Mouse (Mus musculus) ES-E14 (cell line): ENCODE data around the gene 1700034J05Rik. TPM values are rescaled to one million over a fixed set of nuclear protein-coding genes. Genes with fewer than 3 reads are reported as not detected.

Source experiments
- DNase-seq: peaks from one replicate; pipeline ENCODE4 v3.0.0-alpha.2; 2013; ENCODE audit warnings: low read depth, low spot score
- H3K27ac ChIP-seq: 2 replicates; pipeline ENCODE4 v1.5.1; 2012; ENCODE audit warnings: low read depth, mild to moderate bottlenecking, low read length, moderate library complexity, mixed read lengths; ENCODE audit not compliant: poor library complexity, insufficient read depth, severe bottlenecking
- H3K36me3 ChIP-seq: 2 replicates; pipeline ENCODE4 v1.6.1; 2012; ENCODE audit warnings: mild to moderate bottlenecking, low read length, moderate library complexity, mixed read lengths; ENCODE audit not compliant: control insufficient read depth, poor library complexity, insufficient read depth, severe bottlenecking
- H3K4me1 ChIP-seq, 2 experiments: fragments of 150-350 bp in 1 of 2; sonication (generic) in 1 of 2; 2 replicates each; pipeline ENCODE4 v1.6.1; 2012; ENCODE audit warnings: low read length in 2 of 2, mild to moderate bottlenecking in 1 of 2, mixed read lengths in 1 of 2; ENCODE audit not compliant: control insufficient read depth in 2 of 2, insufficient read depth in 2 of 2, poor library complexity in 1 of 2
- H3K4me3 ChIP-seq, 2 experiments: fragments of 150-350 bp in 1 of 2; sonication (generic) in 1 of 2; 2 replicates each; pipeline ENCODE4 v1.5.1; 2012; ENCODE audit warnings: low read length in 2 of 2, low read depth in 1 of 2, mild to moderate bottlenecking in 1 of 2, mixed read lengths in 1 of 2; ENCODE audit not compliant: insufficient read depth in 1 of 2, poor library complexity in 1 of 2, severe bottlenecking in 1 of 2
- H3K9ac ChIP-seq: 2 replicates; pipeline ENCODE4 v1.6.1; 2012; ENCODE audit warnings: low read depth, mild to moderate bottlenecking, low read length, mixed read lengths; ENCODE audit not compliant: poor library complexity, insufficient read depth, severe bottlenecking
- H3K9me3 ChIP-seq: fragments of 150-350 bp; sonication (generic); 2 replicates; pipeline ENCODE4 v1.6.1; 2012; ENCODE audit warnings: low read depth, mild to moderate bottlenecking, low read length; ENCODE audit not compliant: control insufficient read depth, insufficient read depth
- CHD2 ChIP-seq: IDR thresholded peaks from 2 replicates; pipeline ENCODE4 v1.6.1; 2014; ENCODE audit warnings: mild to moderate bottlenecking, low read depth, low read length, inconsistent platforms
- HCFC1 ChIP-seq: IDR thresholded peaks from 2 replicates; pipeline ENCODE4 v1.6.1; 2012; ENCODE audit warnings: low read length, inconsistent platforms, borderline replicate concordance; ENCODE audit not compliant: insufficient read depth
- MAFK ChIP-seq: IDR thresholded peaks from 2 replicates; pipeline ENCODE4 v1.6.1; 2014; ENCODE audit warnings: mild to moderate bottlenecking, low read depth, low read length, inconsistent platforms; ENCODE audit not compliant: insufficient read depth
- ZC3H11A ChIP-seq: IDR thresholded peaks from 2 replicates; pipeline ENCODE4 v1.6.1; 2012; ENCODE audit warnings: low read depth, mild to moderate bottlenecking, inconsistent platforms, low read length, borderline replicate concordance
- ZNF384 ChIP-seq: IDR thresholded peaks from 2 replicates; pipeline ENCODE4 v1.6.1; 2012; ENCODE audit warnings: low read depth, low read length, inconsistent platforms
- in situ Hi-C, 2 experiments: fragments of 600-800 bp; cut with MboI; formaldehyde crosslinking; loops; one replicate each; pipeline ENCODE4 v1.15.1; 2025; ENCODE audit warnings: low sequenced_read_pairs in 2 of 2, inconsistent platforms in 1 of 2; ENCODE audit not compliant: unreplicated experiment in 2 of 2
- total RNA-seq: library from RNA; depleted of rRNA; stranded (reverse); fragments of 300-350 nt; gene quantifications from 2 replicates; pipeline ENCODE4 v1.2.3, GENCODE M21; 2012

1700034J05Rik gene
- total RNA-seq, 1 experiment = 0.22 TPM

- H3K9ac ChIP-seq = no peak overlapping the region
- TF ChIP-seq MAFK (no peak), ZNF384 (no peak), CHD2 (no peak), HCFC1 (no peak), ZC3H11A (no peak)
- no peak overlapping the region for H3K4me3 ChIP-seq
- in situ Hi-C loops = no loop called here
- no peak overlapping the region for H3K27ac ChIP-seq
- peaks cover 0 to 7% of the 10 kb centered on the region in 2 experiments; a peak in 1 of 4 replicates for H3K4me1 ChIP-seq
- H3K9me3 ChIP-seq = no peaks in the 10 kb centered on the region
- no peaks in the 10 kb centered on the region for H3K36me3 ChIP-seq
- no peak for DNase-seq
Measured at GRCm38 (mm10) chr6:146967836-146968235, 13.6 kb upstream of the 1700034J05Rik start.

GRCm38 (mm10) chr6:146966446-146967019 is 12.3 kb upstream of the 1700034J05Rik start:
- in situ Hi-C loops = no loop called here
- Histone ChIP-seq H3K27ac (no peak overlapping the region), H3K9ac (no peak overlapping the region), H3K36me3 (no peaks in the 10 kb centered on the region), H3K9me3 (no peaks in the 10 kb centered on the region), H3K4me3 (no peak overlapping the region), H3K4me1 (peaks cover 0 to 7% of the 10 kb centered on the region in 2 experiments; a peak in 1 of 4 replicates)
- no peak for DNase-seq
- TF ChIP-seq ZC3H11A (no peak), ZNF384 (no peak), CHD2 (no peak), HCFC1 (no peak), MAFK (no peak)

- no peak overlapping the region for H3K4me3 ChIP-seq
- in situ Hi-C loops = no loop called here
- no peak for DNase-seq
- no peaks in the 10 kb centered on the region for H3K36me3 ChIP-seq
- no peaks in the 10 kb centered on the region for H3K9me3 ChIP-seq
- H3K4me1 ChIP-seq = peaks cover 0 to 10% of the 10 kb centered on the region in 2 experiments; a peak in 1 of 4 replicates
- H3K9ac ChIP-seq = no peak overlapping the region
- H3K27ac ChIP-seq = no peak overlapping the region
- TF ChIP-seq HCFC1 = no peak
- TF ChIP-seq ZNF384 = no peak
- TF ChIP-seq CHD2 = no peak
- no peak for TF ChIP-seq MAFK
- no peak for TF ChIP-seq ZC3H11A
Measured at GRCm38 (mm10) chr6:146965139-146965772, 11.0 kb upstream of the 1700034J05Rik start.

- TF ChIP-seq ZNF384 (no peak), HCFC1 (no peak), CHD2 (no peak), ZC3H11A (no peak), MAFK (no peak)
Measured at GRCm38 (mm10) chr6:146963396-146964150, 9.4 kb upstream of the 1700034J05Rik start.

More at GRCm38 (mm10) chr6:146963396-146964150, 9.4 kb upstream of the 1700034J05Rik start:
- Histone ChIP-seq H3K27ac (no peak overlapping the region), H3K4me1 (peaks cover 2 to 15% of the 10 kb centered on the region in 2 experiments; a peak in 2 of 4 replicates), H3K36me3 (no peaks in the 10 kb centered on the region), H3K4me3 (no peak overlapping the region), H3K9ac (no peak overlapping the region), H3K9me3 (no peaks in the 10 kb centered on the region)
- DNase-seq = no peak
- in situ Hi-C loops = no loop called here
